Mouse (Mus musculus) E14TG2a.4 (cell line): ENCODE measurements around the gene Gm49384.

Source experiments
- H3K27me3 ChIP-seq: 2 replicates; pipeline ENCODE4 v1.6.1; 2014; ENCODE audit warnings: low read length, control low read depth; ENCODE audit not compliant: insufficient read depth
- H3K36me3 ChIP-seq: 2 replicates; pipeline ENCODE4 v1.6.1; 2014; ENCODE audit warnings: low read length, control low read depth; ENCODE audit not compliant: insufficient read depth
- H3K4me1 ChIP-seq: replicated peaks from 2 replicates; pipeline ENCODE4 v1.6.1; 2014; ENCODE audit warnings: low read depth, low read length, control low read depth
- H3K4me3 ChIP-seq: replicated peaks from 2 replicates; pipeline ENCODE4 v1.5.1; 2014; ENCODE audit warnings: mild to moderate bottlenecking, low read length
- H3K9me3 ChIP-seq: 2 replicates; pipeline ENCODE4 v1.6.1; 2014; ENCODE audit warnings: low read length, control low read depth
- CTCF ChIP-seq: conservative IDR thresholded peaks from 2 replicates; pipeline ENCODE4 v1.5.1; 2014; ENCODE audit warnings: low read length
- NANOG ChIP-seq: IDR thresholded peaks from 2 replicates; pipeline ENCODE4 v1.6.1; 2014; ENCODE audit warnings: borderline replicate concordance, low read length, mixed read lengths
- POU5F1 ChIP-seq: IDR thresholded peaks from 2 replicates; pipeline ENCODE4 v1.6.1; 2014; ENCODE audit warnings: low read length, borderline replicate concordance

Gene Gm49384

GRCm38 (mm10) chr12:69211057-69211456, 7.0 kb upstream of the Gm49384 start:
- no peak for TF ChIP-seq POU5F1
- 0 out of 2 replicates have a peak, but pooled peaks have one; percentile 5 for TF ChIP-seq CTCF
- no peak for TF ChIP-seq NANOG
- Histone ChIP-seq H3K4me3 (peak overlapping the region; percentile 37; the same call in 1 of the 2 replicates), H3K9me3 (no peaks in the 10 kb centered on the region), H3K4me1 (peaks cover 30% of the 10 kb centered on the region), H3K36me3 (peaks cover 71% of the 10 kb centered on the region), H3K27me3 (no peaks in the 10 kb centered on the region)

GRCm38 (mm10) chr12:69210056-69210979, 6.3 kb upstream of the Gm49384 start:
- H3K4me1 ChIP-seq = peaks cover 30% of the 10 kb centered on the region
- peaks cover 69% of the 10 kb centered on the region for H3K36me3 ChIP-seq
- H3K27me3 ChIP-seq = no peaks in the 10 kb centered on the region
- no peak for TF ChIP-seq CTCF
- H3K9me3 ChIP-seq = no peaks in the 10 kb centered on the region
- H3K4me3 ChIP-seq = peak overlapping the region; percentile 37

- TF ChIP-seq POU5F1 (no peak), CTCF (peak; percentile 33; the same call in 1 of the 2 replicates), NANOG (no peak)
- Histone ChIP-seq H3K9me3 (no peaks in the 10 kb centered on the region), H3K4me1 (peaks cover 33% of the 10 kb centered on the region)
These were observed 4.5 kb upstream of the Gm49384 start for GRCm38 (mm10) chr12:69208520-69208919.

GRCm38 (mm10) chr12:69207926-69208325, 3.9 kb upstream of the Gm49384 start:
- Histone ChIP-seq H3K4me1 (peaks cover 33% of the 10 kb centered on the region), H3K9me3 (no peaks in the 10 kb centered on the region), H3K36me3 (peaks cover 60% of the 10 kb centered on the region), H3K27me3 (no peaks in the 10 kb centered on the region), H3K4me3 (no peak overlapping the region)
- TF ChIP-seq POU5F1 = no peak
- TF ChIP-seq NANOG = no peak
- no peak for TF ChIP-seq CTCF

More at GRCm38 (mm10) chr12:69208520-69208919, 4.5 kb upstream of the Gm49384 start:
- Histone ChIP-seq H3K4me3 (no peak overlapping the region), H3K27me3 (no peaks in the 10 kb centered on the region), H3K36me3 (peaks cover 59% of the 10 kb centered on the region)

GRCm38 (mm10) chr12:69207396-69207795, 3.3 kb upstream of the Gm49384 start:
- TF ChIP-seq NANOG (no peak), POU5F1 (no peak), CTCF (no peak)
- Histone ChIP-seq H3K27me3 (no peaks in the 10 kb centered on the region), H3K4me3 (no peak overlapping the region), H3K36me3 (peaks cover 60% of the 10 kb centered on the region), H3K9me3 (no peaks in the 10 kb centered on the region), H3K4me1 (peaks cover 31% of the 10 kb centered on the region)

GRCm38 (mm10) chr12:69198985-69199384, 5.1 kb downstream of the Gm49384 start:
- no peak overlapping the region for H3K4me3 ChIP-seq
- no peaks in the 10 kb centered on the region for H3K9me3 ChIP-seq
- H3K27me3 ChIP-seq = peaks cover 6% of the 10 kb centered on the region; the same call in 1 of the 2 replicates
- peaks cover 45% of the 10 kb centered on the region for H3K36me3 ChIP-seq
- H3K4me1 ChIP-seq = peaks cover 37% of the 10 kb centered on the region
- no peak for TF ChIP-seq CTCF
- no peak for TF ChIP-seq NANOG
- no peak for TF ChIP-seq POU5F1

- TF ChIP-seq POU5F1 (no peak), CTCF (no peak), NANOG (no peak)
- no peaks in the 10 kb centered on the region for H3K9me3 ChIP-seq
- peaks cover 38% of the 10 kb centered on the region for H3K36me3 ChIP-seq
- H3K4me1 ChIP-seq = peaks cover 36% of the 10 kb centered on the region
- peak within 1 kb of the TSS; percentile 94 for H3K4me3 ChIP-seq
- peaks cover 6% of the 10 kb centered on the region; the same call in 1 of the 2 replicates for H3K27me3 ChIP-seq
These were observed 5.9 kb downstream of the Gm49384 start, which contains the start of gene Dnaaf2 for GRCm38 (mm10) chr12:69198164-69198535. Dnaaf2 (minus strand) TSS chr12:69198429.

GRCm38 (mm10) chr12:69197378-69198163, 6.5 kb downstream of the Gm49384 start:
- no peaks in the 10 kb centered on the region for H3K9me3 ChIP-seq
- peak overlapping the region; percentile 94 for H3K4me3 ChIP-seq
- no peak for TF ChIP-seq NANOG
- TF ChIP-seq POU5F1 = no peak
- TF ChIP-seq CTCF = no peak
- peaks cover 36% of the 10 kb centered on the region for H3K4me1 ChIP-seq
- H3K27me3 ChIP-seq = peaks cover 6% of the 10 kb centered on the region; the same call in 1 of the 2 replicates
- H3K36me3 ChIP-seq = peaks cover 35% of the 10 kb centered on the region
